Mouse (Mus musculus) liver, adult 2 months (tissue): ENCODE data around the gene Stra8. TPM values are rescaled to one million over a fixed set of nuclear protein-coding genes. Genes with fewer than 3 reads are reported as not detected.

Source experiments
- DNase-seq: peaks from one replicate; pipeline ENCODE4 v3.0.0-alpha.2; 2011; ENCODE audit warnings: low read depth, low spot score; ENCODE audit errors: extremely low read depth
- H3K27ac ChIP-seq: fragments of 200-500 bp; replicated peaks from 2 replicates; pipeline ENCODE4 v1.5.1; 2012; ENCODE audit warnings: low read depth, mild to moderate bottlenecking, control low read depth, inconsistent platforms, low read length; ENCODE audit not compliant: insufficient read depth
- H3K27me3 ChIP-seq: fragments of 200-500 bp; 2 replicates; pipeline ENCODE4 v1.6.1; 2012; ENCODE audit warnings: mild to moderate bottlenecking, moderate library complexity, low read length, inconsistent platforms; ENCODE audit not compliant: control insufficient read depth, insufficient read depth
- H3K36me3 ChIP-seq: fragments of 200-500 bp; 2 replicates; pipeline ENCODE4 v1.6.1; 2012; ENCODE audit warnings: low read length, inconsistent platforms; ENCODE audit not compliant: control insufficient read depth, insufficient read depth
- H3K4me1 ChIP-seq: fragments of 200-500 bp; 2 replicates; pipeline ENCODE4 v1.6.1; 2011; ENCODE audit warnings: low read length; ENCODE audit not compliant: control insufficient read depth, insufficient read depth
- H3K4me3 ChIP-seq: fragments of 200-500 bp; 2 replicates; pipeline ENCODE4 v1.5.1; 2011; ENCODE audit warnings: low read depth, mild to moderate bottlenecking, control low read depth, low read length, moderate library complexity; ENCODE audit not compliant: insufficient read depth
- H3K79me2 ChIP-seq: fragments of 200-500 bp; 2 replicates; pipeline ENCODE4 v1.6.1; 2012; ENCODE audit warnings: inconsistent platforms, mild to moderate bottlenecking, low read length, moderate library complexity; ENCODE audit not compliant: control insufficient read depth, insufficient read depth
- H3K9ac ChIP-seq: fragments of 200-500 bp; 2 replicates; pipeline ENCODE4 v1.6.1; 2012; ENCODE audit warnings: low read depth, mild to moderate bottlenecking, control low read depth, inconsistent platforms, low read length
- CTCF ChIP-seq: fragments of 200-500 bp; IDR thresholded peaks from 2 replicates; pipeline ENCODE4 v1.5.1; 2011; ENCODE audit warnings: low read depth, low read length, control low read depth
- POLR2A ChIP-seq: fragments of 200-500 bp; IDR thresholded peaks from 2 replicates; pipeline ENCODE4 v1.6.1; 2011; ENCODE audit warnings: low read length, control low read depth; ENCODE audit not compliant: insufficient read depth; ENCODE audit errors: extremely low read depth
- WGBS: fragments of 180-500 bp; shearing (Covaris S2); methylation state at CpG from one replicate; pipeline ENCODE4 v1.1.7; 2018; 5-methylcytosine and 5-hydroxymethylcytosine counted together
- polyA plus RNA-seq: library from polyadenylated mRNA; depleted of rRNA; stranded (reverse); fragments of >200 nt; gene quantifications from 2 replicates; pipeline ENCODE4 v1.2.3, GENCODE M21; 2012; rRNA removed
- total RNA-seq: library from RNA; depleted of rRNA; stranded (reverse); fragments of >200 nt; gene quantifications from 2 replicates; pipeline ENCODE4 v1.2.3, GENCODE M21; 2014; rRNA removed

The Stra8 gene
- total RNA-seq (not detected in 2 replicates), polyA plus RNA-seq (not detected in 2 replicates)

GRCm38 (mm10) chr6:34919956-34920355 lies at the start of gene Stra8:
Stra8 (plus strand) TSS chr6:34920163.
- WGBS, result 74% methylated on average over 10 of the region's 10 CpGs
- no peak for DNase-seq
- Histone ChIP-seq H3K4me1 (no peaks in the 10 kb centered on the region), H3K27me3 (no peaks in the 10 kb centered on the region), H3K79me2 (no peaks in the 10 kb centered on the region), H3K27ac (no peak within 1 kb of the TSS), H3K9ac (no peak within 1 kb of the TSS), H3K36me3 (no peaks in the 10 kb centered on the region), H3K4me3 (no peak within 1 kb of the TSS)
- TF ChIP-seq CTCF (no peak), POLR2A (no peak)

GRCm38 (mm10) chr6:34870724-34871123 lies 49.2 kb upstream of the Stra8 start:
- no peak for TF ChIP-seq CTCF
- no peak for TF ChIP-seq POLR2A
- DNase-seq, result no peak
- 80% methylated on average over 5 of the region's 5 CpGs for WGBS
- Histone ChIP-seq H3K79me2 (no peaks in the 10 kb centered on the region), H3K36me3 (peaks cover 14% of the 10 kb centered on the region), H3K27ac (no peak overlapping the region), H3K27me3 (no peaks in the 10 kb centered on the region), H3K4me1 (peaks cover 14% of the 10 kb centered on the region), H3K9ac (no peak overlapping the region), H3K4me3 (no peak overlapping the region)

DNA sequence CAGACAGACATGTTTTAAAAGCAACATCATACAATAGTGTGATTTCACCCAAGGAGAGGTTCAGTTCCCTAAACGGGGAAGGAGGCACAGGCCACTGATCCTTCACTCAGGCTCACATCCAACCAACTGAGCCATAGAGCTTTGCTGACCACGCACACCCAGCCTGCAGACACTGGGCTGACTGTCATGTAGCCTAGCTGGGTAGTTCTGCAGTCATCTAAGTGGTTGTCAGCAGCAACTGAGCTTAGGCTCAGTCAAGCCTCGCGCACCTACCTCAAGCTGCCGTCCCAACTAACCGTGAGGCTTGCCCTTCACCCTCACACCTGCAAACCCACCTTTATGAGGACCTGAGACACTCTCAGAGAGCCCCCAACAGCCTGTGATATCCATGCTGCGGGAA lies 48.0 kb upstream of the Stra8 start:
- TF ChIP-seq POLR2A (no peak), CTCF (no peak)
- no peak for DNase-seq
- H3K4me1 ChIP-seq, result peaks cover 8% of the 10 kb centered on the region
- H3K9ac ChIP-seq, result no peak overlapping the region
- no peaks in the 10 kb centered on the region for H3K27me3 ChIP-seq
- no peaks in the 10 kb centered on the region for H3K79me2 ChIP-seq
- H3K36me3 ChIP-seq, result peaks cover 14% of the 10 kb centered on the region
- no peak overlapping the region for H3K27ac ChIP-seq
- H3K4me3 ChIP-seq, result no peak overlapping the region
- WGBS, result 88% methylated on average over 7 of the region's 7 CpGs

- H3K4me3 ChIP-seq, result no peak overlapping the region
- peak overlapping the region; percentile 32 for H3K27ac ChIP-seq
- no peak for DNase-seq
- H3K36me3 ChIP-seq, result peaks cover 9% of the 10 kb centered on the region
- no peaks in the 10 kb centered on the region for H3K79me2 ChIP-seq
- H3K27me3 ChIP-seq, result no peaks in the 10 kb centered on the region
- TF ChIP-seq POLR2A (no peak), CTCF (no peak)
- 73% methylated on average over 10 of the region's 10 CpGs for WGBS
- no peak overlapping the region for H3K9ac ChIP-seq
- peaks cover 10% of the 10 kb centered on the region for H3K4me1 ChIP-seq
Observed at GRCm38 (mm10) chr6:34872871-34873270, 47.1 kb upstream of the Stra8 start.

GRCm38 (mm10) chr6:34874101-34874921 lies 45.7 kb upstream of the Stra8 start:
- peak overlapping the region; percentile 20 for H3K9ac ChIP-seq
- DNase-seq, result no peak
- H3K27me3 ChIP-seq, result no peaks in the 10 kb centered on the region
- H3K27ac ChIP-seq, result peak overlapping the region; percentile 85
- 64% methylated on average over 21 of the region's 21 CpGs for WGBS
- H3K36me3 ChIP-seq, result 0 out of 2 replicates have a peak, but pooled peaks cover under 1% of the 10 kb centered on the region
- H3K4me1 ChIP-seq, result peaks cover 7% of the 10 kb centered on the region
- no peak overlapping the region; the same call in 1 of the 2 replicates for H3K4me3 ChIP-seq
- TF ChIP-seq POLR2A (no peak), CTCF (no peak; the same call in 1 of the 2 replicates)
- H3K79me2 ChIP-seq, result no peaks in the 10 kb centered on the region

DNA sequence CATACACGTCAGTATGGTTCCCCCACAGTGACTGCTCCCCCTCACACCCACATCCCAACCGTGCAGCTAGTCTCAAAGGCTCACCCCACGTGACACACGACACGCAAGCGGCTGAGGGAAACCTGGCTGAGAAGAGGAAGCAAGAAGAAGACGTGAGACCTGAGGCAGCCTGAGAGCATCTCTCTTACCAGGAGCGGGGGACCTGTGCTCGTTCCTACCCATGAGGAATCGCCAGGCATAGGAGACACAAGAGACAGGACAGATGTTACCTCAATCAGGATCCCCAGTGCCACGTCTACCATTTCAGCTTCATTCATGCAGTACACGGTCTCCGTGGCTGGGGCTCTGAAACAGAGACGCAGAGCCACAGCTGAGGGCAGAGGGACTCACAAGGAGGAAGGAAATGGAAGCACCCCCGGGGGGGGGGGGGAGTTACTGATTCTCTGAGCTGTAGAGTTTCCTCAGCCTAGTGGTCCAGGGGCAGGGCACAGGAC lies 44.6 kb upstream of the Stra8 start:
- no peak for DNase-seq
- WGBS, result 68% methylated on average over 15 of the region's 15 CpGs
- Histone ChIP-seq H3K4me3 (peak overlapping the region; percentile 21; the same call in 1 of the 2 replicates), H3K27me3 (no peaks in the 10 kb centered on the region), H3K27ac (peak overlapping the region; percentile 85), H3K36me3 (no peaks in the 10 kb centered on the region), H3K9ac (peak overlapping the region; percentile 29), H3K4me1 (peaks cover 4% of the 10 kb centered on the region), H3K79me2 (no peaks in the 10 kb centered on the region)
- TF ChIP-seq CTCF, result no peak
- TF ChIP-seq POLR2A, result no peak
